Mouse (Mus musculus) adipose tissue, adult 10 weeks (tissue): ENCODE results near the gene Nbdy. TPM values are rescaled to one million over a fixed set of nuclear protein-coding genes. Genes with fewer than 3 reads are reported as not detected.

Source experiments
- polyA plus RNA-seq: library from polyadenylated mRNA; stranded (reverse); fragments of 350-450 nt; fragmentation: Illumina TruSeq; extraction: RNeasy Lipid Tissue Mini Kit (QIAGEN cat#74804); gene quantifications from one replicate; pipeline ENCODE4 v1.2.3, GENCODE M21; 2014; ENCODE audit warnings: low read depth, low replicate concordance

The Nbdy gene
- polyA plus RNA-seq = 43.7 TPM

GRCm38 (mm10) chrX:153723110-153723916, at the start of gene Nbdy:
TSS of gene Nbdy (plus strand) at chrX:153723590.

GRCm38 (mm10) chrX:153695782-153696395, 27.5 kb upstream of the Nbdy start, which contains the start of gene Kctd12b:
TSS of gene Kctd12b (minus strand) at chrX:153696391.

Other genes with a start within 250 kb of the Nbdy start
- 44.8 TPM for gene Ubqln2, start 225.4 kb upstream of the Nbdy start, polyA plus RNA-seq
- 3.9 TPM for gene Cypt3, start 165.0 kb upstream of the Nbdy start, polyA plus RNA-seq
- gene Kctd12b, start 27.2 kb upstream of the Nbdy start, polyA plus RNA-seq = 11.0 TPM
- 35.2 TPM for gene Spin2c, start 108.6 kb downstream of the Nbdy start, polyA plus RNA-seq